ENCODE assay signal across 7 mouse cellular contexts in the genomic region with DNA sequence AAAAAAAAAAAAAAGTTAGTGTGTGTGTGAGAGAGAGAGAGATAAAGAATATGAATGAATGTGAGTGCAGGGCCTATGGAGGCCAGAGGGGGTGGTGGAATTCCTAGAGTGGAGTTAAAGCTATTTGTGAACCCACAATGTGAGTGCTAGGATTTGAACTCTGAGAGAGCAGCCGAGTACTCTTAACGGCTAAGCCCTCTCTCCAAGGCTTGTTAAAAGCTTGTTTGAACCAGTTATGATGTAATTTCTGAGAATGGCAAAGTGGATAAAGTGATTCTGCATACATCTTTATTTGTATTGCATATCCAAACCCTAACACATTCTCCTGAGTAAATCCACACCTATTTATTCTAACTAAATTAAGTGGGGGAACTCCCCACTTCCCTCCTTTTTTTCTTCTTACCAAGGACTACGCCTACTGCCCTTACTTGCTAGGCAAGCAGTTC. TPM values are rescaled to one million over a fixed set of nuclear protein-coding genes. Genes with fewer than 3 reads are reported as not detected.
DNase-seq lines count a peak whose midpoint lies in the region; ATAC-seq lines count a peak whose summit lies in the region.

No protein-coding gene starts in this region.

- peaks cover 18% of the 10 kb centered on the region for H3K36me3 ChIP-seq in megakaryocyte, embryonic 14.5 days (replicated peaks; ENCODE audit: low read length)
- peaks cover 22% of the 10 kb centered on the region for H3K36me3 ChIP-seq in hindbrain, embryonic 10.5 days
- no peaks in the 10 kb centered on the region for H3K36me3 ChIP-seq in lung, embryonic 16.5 days (ENCODE audit: control insufficient read depth, insufficient read depth, low read length)

- peaks cover 85% of the 10 kb centered on the region for H3K4me1 ChIP-seq in megakaryocyte, embryonic 14.5 days
- peaks cover 33% of the 10 kb centered on the region for H3K4me1 ChIP-seq in hindbrain, embryonic 10.5 days (replicated peaks)
- peaks cover 8% of the 10 kb centered on the region; the same call in 1 of the 2 replicates for H3K4me1 ChIP-seq in lung, embryonic 16.5 days (replicated peaks; ENCODE audit: control insufficient read depth, insufficient read depth, low read length)

- H3K4me3 ChIP-seq in megakaryocyte, embryonic 14.5 days (replicated peaks): peak overlapping the region; percentile 99
- H3K4me3 ChIP-seq in hindbrain, embryonic 10.5 days: peak overlapping the region; percentile 95
- peak overlapping the region; percentile 84 for H3K4me3 ChIP-seq in lung, embryonic 16.5 days (ENCODE audit: low read length)

- 77% methylated on average over 3 of the region's 3 CpGs for WGBS in hindbrain, embryonic 10.5 days
- 33% methylated on average over 3 of the region's 3 CpGs for WGBS in lung, embryonic 16.5 days

- H3K27me3 ChIP-seq in megakaryocyte, embryonic 14.5 days (replicated peaks): no peaks in the 10 kb centered on the region
- peaks cover 21% of the 10 kb centered on the region for H3K27me3 ChIP-seq in hindbrain, embryonic 10.5 days (ENCODE audit: insufficient read depth, poor library complexity, severe bottlenecking)
- H3K27me3 ChIP-seq in lung, embryonic 16.5 days (ENCODE audit: control insufficient read depth, insufficient read depth, low read depth, low read length): peaks cover 17% of the 10 kb centered on the region

- H3K27ac ChIP-seq in hindbrain, embryonic 10.5 days: peak overlapping the region; percentile 91; the same call in 1 of the 2 replicates
- peak overlapping the region; percentile 78; the same call in 1 of the 2 replicates for H3K27ac ChIP-seq in lung, embryonic 16.5 days (ENCODE audit: low read length)

- no peak for ATAC-seq in megakaryocyte, adult 5-6 weeks (ENCODE audit: poor library complexity, severe bottlenecking)
- ATAC-seq in lung, embryonic 16.5 days (ENCODE audit: low read depth): peak; percentile 67
- no peak for ATAC-seq in frontal cortex, adult (ENCODE audit: low TSS enrichment)

- peak overlapping the region; percentile 84 for H3K9ac ChIP-seq in lung, embryonic 16.5 days (ENCODE audit: low read length)

- H3K4me2 ChIP-seq in lung, embryonic 16.5 days (ENCODE audit: low read depth, low read length): peak overlapping the region; percentile 82

- DNase-seq in hindbrain, embryonic 10.5 days (ENCODE audit: low spot score): no peak
- no peak for DNase-seq in thymus, adult 18-20 months
- no peak for DNase-seq in left cerebral cortex, adult 18-20 months (ENCODE audit: low spot score in 2 of 2)

- no peaks in the 10 kb centered on the region for H3K9me3 ChIP-seq in megakaryocyte, embryonic 14.5 days
- no peaks in the 10 kb centered on the region for H3K9me3 ChIP-seq in hindbrain, embryonic 10.5 days
- no peaks in the 10 kb centered on the region for H3K9me3 ChIP-seq in lung, embryonic 16.5 days (ENCODE audit: control insufficient read depth, low read length)

RNA-seq across cellular contexts. Expression of a gene that starts 1.0 kb away (rescaled TPM):
- polyA plus RNA-seq in megakaryocyte, embryonic 14.5 days (2012; ENCODE audit: insufficient read depth, low replicate concordance): 2.9 and 13.8 TPM in 2 replicates
- 39.3 and 42.0 TPM in 2 replicates for total RNA-seq in megakaryocyte, adult 5-6 weeks (2015)
- 34.1 and 39.4 TPM in 2 replicates for total RNA-seq in megakaryocyte, adult 5-6 weeks (2017)
- polyA plus RNA-seq in hindbrain, embryonic 10.5 days (2016; fragmentation: Nextera tagmentation; extraction: Ambion mirVana): 62.8 and 62.9 TPM in 2 replicates
- 52.9 and 59.5 TPM in 2 replicates for polyA plus RNA-seq in lung, embryonic 16.5 days (2015; fragmentation: Nextera tagmentation; extraction: Ambion mirVana)
- total RNA-seq in left cerebral cortex, adult 18-20 months (2021): 10 to 100 TPM; 15.0 to 15.3 TPM

RNA-seq across cellular contexts. Expression of a gene that starts 8.1 kb away (rescaled TPM):
- 122 and 166 TPM in 2 replicates for polyA plus RNA-seq in megakaryocyte, embryonic 14.5 days (2012; ENCODE audit: insufficient read depth, low replicate concordance)
- 11.5 and 11.7 TPM in 2 replicates for total RNA-seq in megakaryocyte, adult 5-6 weeks (2015)
- 4.2 and 5.0 TPM in 2 replicates for total RNA-seq in megakaryocyte, adult 5-6 weeks (2017)
- polyA plus RNA-seq in hindbrain, embryonic 10.5 days (2016; fragmentation: Nextera tagmentation; extraction: Ambion mirVana): 4.0 and 5.7 TPM in 2 replicates
- polyA plus RNA-seq in lung, embryonic 16.5 days (2015; fragmentation: Nextera tagmentation; extraction: Ambion mirVana): 6.6 and 8.0 TPM in 2 replicates
- 1 to 10 TPM; 1.3 TPM for total RNA-seq in left cerebral cortex, adult 18-20 months (2021)

RNA-seq across cellular contexts. Expression of a gene that starts 22.1 kb away (rescaled TPM):
- polyA plus RNA-seq in megakaryocyte, embryonic 14.5 days (2012; ENCODE audit: insufficient read depth, low replicate concordance): 2.2 and 29.0 TPM in 2 replicates
- 58.3 and 58.6 TPM in 2 replicates for total RNA-seq in megakaryocyte, adult 5-6 weeks (2015)
- total RNA-seq in megakaryocyte, adult 5-6 weeks (2017): 88.3 and 100 TPM in 2 replicates
- polyA plus RNA-seq in hindbrain, embryonic 10.5 days (2016; fragmentation: Nextera tagmentation; extraction: Ambion mirVana): 221 and 243 TPM in 2 replicates
- 122 and 134 TPM in 2 replicates for polyA plus RNA-seq in lung, embryonic 16.5 days (2015; fragmentation: Nextera tagmentation; extraction: Ambion mirVana)
- total RNA-seq in left cerebral cortex, adult 18-20 months (2021): 10 to 100 TPM; 33.9 to 42.3 TPM

RNA-seq across cellular contexts. Expression of a gene that starts 35.8 kb away (rescaled TPM):
- 0.12 TPM in 1 of 2 replicates, not detected in the other for polyA plus RNA-seq in megakaryocyte, embryonic 14.5 days (2012; ENCODE audit: insufficient read depth, low replicate concordance)
- total RNA-seq in megakaryocyte, adult 5-6 weeks (2015): not detected in 2 replicates
- total RNA-seq in megakaryocyte, adult 5-6 weeks (2017): not detected in 2 replicates
- 5.2 and 12.9 TPM in 2 replicates for polyA plus RNA-seq in hindbrain, embryonic 10.5 days (2016; fragmentation: Nextera tagmentation; extraction: Ambion mirVana)
- 0.06 and 0.13 TPM in 2 replicates for polyA plus RNA-seq in lung, embryonic 16.5 days (2015; fragmentation: Nextera tagmentation; extraction: Ambion mirVana)
- total RNA-seq in left cerebral cortex, adult 18-20 months (2021): 10 to 100 TPM; 17.1 to 17.3 TPM

RNA-seq across cellular contexts. Expression of a gene that starts 49.2 kb away (rescaled TPM):
- polyA plus RNA-seq in megakaryocyte, embryonic 14.5 days (2012; ENCODE audit: insufficient read depth, low replicate concordance): 5.7 and 22.3 TPM in 2 replicates
- total RNA-seq in megakaryocyte, adult 5-6 weeks (2015): 32.6 and 45.0 TPM in 2 replicates
- total RNA-seq in megakaryocyte, adult 5-6 weeks (2017): 40.7 and 48.4 TPM in 2 replicates
- 24.2 and 26.8 TPM in 2 replicates for polyA plus RNA-seq in hindbrain, embryonic 10.5 days (2016; fragmentation: Nextera tagmentation; extraction: Ambion mirVana)
- polyA plus RNA-seq in lung, embryonic 16.5 days (2015; fragmentation: Nextera tagmentation; extraction: Ambion mirVana): 36.0 and 40.3 TPM in 2 replicates
- 10 to 100 TPM; 37.2 to 42.3 TPM for total RNA-seq in left cerebral cortex, adult 18-20 months (2021)

Comparison
In these comparisons a context has a peak if more than half of its experiments do, and no peak if none do; other contexts are left out.
1. RNA of a gene that starts 8.1 kb away (polyA plus RNA-seq): 122 to 166 TPM in megakaryocyte, embryonic 14.5 days; 6.6 to 8.0 TPM in lung, embryonic 16.5 days and 4.0 to 5.7 TPM in hindbrain, embryonic 10.5 days; every median in the first group is over 10 times any median in the second.
2. Peak in every context shown above with its lines, with median percentiles within 50 percentile points of each other: H3K4me3 ChIP-seq.